Mouse (Mus musculus): ENCODE data around the gene Nckap5l. TPM values are rescaled to one million over a fixed set of nuclear protein-coding genes. Genes with fewer than 3 reads are reported as not detected.
A peak's percentile ranks its signal among the peaks of the same experiment; 100 is the strongest.

Nckap5l gene
- 7.5 and 9.5 TPM in 2 replicates for polyA plus RNA-seq (2015; fragmentation: Nextera tagmentation; extraction: Ambion mirVana)

GRCm38 (mm10) chr15:99457606-99458401 lies at the start of gene Nckap5l:
Gene Nckap5l, minus strand, starts transcription at chr15:99457748.
- WGBS, result under 1% methylated on average over 42 of the region's 45 CpGs
- peak; percentile 97 for ATAC-seq (ENCODE audit: low read depth)

GRCm38 (mm10) chr15:99505324-99506095 lies 48.0 kb upstream of the Nckap5l start:
- ATAC-seq (ENCODE audit: low read depth), result peak; percentile 77
- H3K27me3 ChIP-seq (ENCODE audit: control insufficient read depth, insufficient read depth, low read depth, low read length), result no peaks in the 10 kb centered on the region
- no peak overlapping the region for H3K4me2 ChIP-seq (ENCODE audit: low read depth, low read length)
- WGBS, result 48% methylated on average over 15 of the region's 15 CpGs
- no peaks in the 10 kb centered on the region for H3K36me3 ChIP-seq (ENCODE audit: control insufficient read depth, insufficient read depth, low read length)
- H3K4me3 ChIP-seq (ENCODE audit: low read length), result no peak overlapping the region
- H3K27ac ChIP-seq (ENCODE audit: low read length), result peak overlapping the region; percentile 72
- H3K9ac ChIP-seq (ENCODE audit: low read length), result peak overlapping the region; percentile 34; the same call in 1 of the 2 replicates
- no peaks in the 10 kb centered on the region for H3K9me3 ChIP-seq (ENCODE audit: control insufficient read depth, low read length)
- peaks cover 46% of the 10 kb centered on the region for H3K4me1 ChIP-seq (replicated peaks; ENCODE audit: control insufficient read depth, insufficient read depth, low read length)

More at GRCm38 (mm10) chr15:99457606-99458401, at the start of gene Nckap5l:
- Histone ChIP-seq H3K27ac (ENCODE audit: low read length) (peak within 1 kb of the TSS; percentile 87), H3K4me1 (replicated peaks; ENCODE audit: control insufficient read depth, insufficient read depth, low read length) (peaks cover 32% of the 10 kb centered on the region), H3K9ac (ENCODE audit: low read length) (peak within 1 kb of the TSS; percentile 80), H3K36me3 (ENCODE audit: control insufficient read depth, insufficient read depth, low read length) (no peaks in the 10 kb centered on the region), H3K9me3 (ENCODE audit: control insufficient read depth, low read length) (no peaks in the 10 kb centered on the region), H3K27me3 (ENCODE audit: control insufficient read depth, insufficient read depth, low read depth, low read length) (no peaks in the 10 kb centered on the region), H3K4me3 (ENCODE audit: low read length) (peak within 1 kb of the TSS; percentile 89), H3K4me2 (ENCODE audit: low read depth, low read length) (peak within 1 kb of the TSS; percentile 88)

GRCm38 (mm10) chr15:99503256-99503655 lies 45.7 kb upstream of the Nckap5l start:
- Histone ChIP-seq H3K27me3 (ENCODE audit: control insufficient read depth, insufficient read depth, low read depth, low read length) (no peaks in the 10 kb centered on the region), H3K4me2 (ENCODE audit: low read depth, low read length) (no peak overlapping the region), H3K9ac (ENCODE audit: low read length) (no peak overlapping the region), H3K4me1 (replicated peaks; ENCODE audit: control insufficient read depth, insufficient read depth, low read length) (peaks cover 65% of the 10 kb centered on the region), H3K4me3 (ENCODE audit: low read length) (no peak overlapping the region), H3K9me3 (ENCODE audit: control insufficient read depth, low read length) (no peaks in the 10 kb centered on the region), H3K36me3 (ENCODE audit: control insufficient read depth, insufficient read depth, low read length) (no peaks in the 10 kb centered on the region), H3K27ac (ENCODE audit: low read length) (no peak overlapping the region)
- ATAC-seq (ENCODE audit: low read depth), result no peak
- 66% methylated on average over 5 of the region's 5 CpGs for WGBS

DNA sequence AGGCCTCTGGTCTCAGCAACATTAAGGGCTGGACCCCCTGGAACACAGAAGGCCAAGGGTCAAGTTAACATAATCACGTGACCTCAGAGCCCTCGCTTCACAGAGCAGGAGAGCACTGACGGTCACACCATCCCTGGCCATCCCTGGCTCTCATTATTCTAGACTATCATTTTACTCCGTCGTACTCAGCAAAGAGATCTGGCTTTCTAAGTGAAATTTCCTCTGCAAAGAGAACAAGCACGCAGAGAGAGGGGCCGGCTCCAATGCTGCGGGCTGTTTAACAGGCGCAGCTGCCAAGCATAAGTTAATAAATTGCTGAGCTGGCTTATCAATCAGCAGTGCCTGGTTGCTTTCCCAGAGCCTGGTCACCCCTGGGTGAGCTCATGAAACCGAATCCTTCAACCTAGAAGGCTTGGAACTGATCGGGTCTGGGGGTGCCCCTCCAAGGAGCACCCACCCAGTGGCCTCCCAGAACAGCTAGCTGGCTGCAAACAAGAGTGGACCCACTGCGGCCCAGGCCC lies 44.8 kb upstream of the Nckap5l start:
- Histone ChIP-seq H3K27ac (ENCODE audit: low read length) (peak overlapping the region; percentile 45; the same call in 1 of the 2 replicates), H3K9me3 (ENCODE audit: control insufficient read depth, low read length) (no peaks in the 10 kb centered on the region), H3K4me2 (ENCODE audit: low read depth, low read length) (no peak overlapping the region), H3K27me3 (ENCODE audit: control insufficient read depth, insufficient read depth, low read depth, low read length) (no peaks in the 10 kb centered on the region), H3K9ac (ENCODE audit: low read length) (no peak overlapping the region), H3K36me3 (ENCODE audit: control insufficient read depth, insufficient read depth, low read length) (no peaks in the 10 kb centered on the region), H3K4me3 (ENCODE audit: low read length) (no peak overlapping the region), H3K4me1 (replicated peaks; ENCODE audit: control insufficient read depth, insufficient read depth, low read length) (peaks cover 74% of the 10 kb centered on the region)
- no peak for ATAC-seq (ENCODE audit: low read depth)
- WGBS, result 42% methylated on average over 12 of the region's 12 CpGs

DNA sequence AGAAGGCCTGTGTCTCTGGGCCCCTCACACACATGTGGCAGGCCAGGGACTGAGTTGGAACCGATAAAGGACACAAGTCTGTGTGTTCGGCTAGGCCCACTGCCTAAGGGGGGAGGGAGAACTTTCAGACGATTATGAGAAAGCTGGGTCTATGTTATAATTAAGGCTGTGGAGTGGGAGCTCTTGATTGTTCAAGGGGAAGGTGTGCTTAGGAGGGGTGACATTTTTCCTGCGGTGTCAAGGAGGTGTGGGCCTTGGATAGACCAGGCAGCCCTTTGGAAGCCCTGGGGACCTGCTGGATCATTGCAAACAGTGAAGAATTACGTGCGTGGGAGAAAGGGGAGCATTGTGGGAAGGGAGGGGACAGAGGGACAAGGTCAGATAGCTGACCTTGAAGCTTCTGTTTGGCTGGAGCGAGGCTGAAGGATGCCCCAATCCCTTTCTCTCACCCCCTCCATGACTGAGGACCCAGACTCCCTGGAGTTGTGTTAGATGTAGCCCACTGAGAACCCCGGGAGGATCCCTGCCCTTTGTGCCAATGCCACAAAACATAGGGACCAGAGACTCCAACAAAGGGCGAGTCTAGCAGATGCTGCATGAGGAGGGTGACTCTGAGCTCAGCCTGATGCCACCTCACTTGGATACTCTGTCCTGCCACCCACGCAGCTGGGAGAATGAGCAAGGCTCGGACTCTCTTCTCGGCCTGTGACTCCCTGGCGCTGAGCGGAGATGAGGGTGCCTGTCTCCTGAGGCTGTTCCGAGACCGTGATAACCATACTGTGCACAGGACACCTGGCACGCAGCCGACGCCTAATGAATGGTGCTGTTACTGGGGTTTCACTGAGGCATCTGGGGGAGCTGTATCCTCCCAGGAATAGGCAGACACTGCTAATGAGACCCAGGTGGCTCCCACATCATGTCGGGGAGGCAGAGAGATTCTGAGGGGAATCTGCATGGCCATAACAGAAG lies 44.0 kb upstream of the Nckap5l start:
- H3K27me3 ChIP-seq (ENCODE audit: control insufficient read depth, insufficient read depth, low read depth, low read length), result no peaks in the 10 kb centered on the region
- WGBS, result 67% methylated on average over 20 of the region's 20 CpGs

DNA sequence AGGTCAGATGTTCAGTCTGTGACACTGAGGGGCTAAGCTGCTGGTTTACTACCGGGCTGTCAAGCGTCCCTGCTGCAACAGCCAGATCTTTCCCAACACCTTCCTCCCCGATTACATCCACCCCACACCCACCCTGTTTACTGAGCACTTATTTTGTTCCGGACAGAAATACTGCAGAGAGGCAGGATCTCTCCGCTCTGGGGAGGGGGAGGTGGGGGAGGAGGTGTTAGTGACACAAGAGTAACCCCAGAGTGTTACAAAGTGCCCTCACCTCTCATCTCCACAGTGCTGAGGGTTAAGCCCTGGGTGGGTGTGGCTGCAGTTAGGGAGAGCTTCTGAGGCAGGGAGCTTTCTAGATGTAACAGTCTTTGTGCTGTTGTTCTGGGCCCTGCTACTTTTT lies 42.8 kb upstream of the Nckap5l start:
- Histone ChIP-seq H3K9ac (ENCODE audit: low read length) (no peak overlapping the region), H3K4me2 (ENCODE audit: low read depth, low read length) (no peak overlapping the region), H3K4me3 (ENCODE audit: low read length) (no peak overlapping the region), H3K4me1 (replicated peaks; ENCODE audit: control insufficient read depth, insufficient read depth, low read length) (peaks cover 63% of the 10 kb centered on the region), H3K27ac (ENCODE audit: low read length) (no peak overlapping the region), H3K36me3 (ENCODE audit: control insufficient read depth, insufficient read depth, low read length) (no peaks in the 10 kb centered on the region), H3K9me3 (ENCODE audit: control insufficient read depth, low read length) (no peaks in the 10 kb centered on the region), H3K27me3 (ENCODE audit: control insufficient read depth, insufficient read depth, low read depth, low read length) (no peaks in the 10 kb centered on the region)
- 12% methylated on average over 5 of the region's 5 CpGs for WGBS
- ATAC-seq (ENCODE audit: low read depth), result no peak

More for the DNA sequence above, 44.0 kb upstream of the Nckap5l start:
- ATAC-seq (ENCODE audit: low read depth), result no peak
- peaks cover 75% of the 10 kb centered on the region for H3K4me1 ChIP-seq (replicated peaks; ENCODE audit: control insufficient read depth, insufficient read depth, low read length)
- H3K27ac ChIP-seq (ENCODE audit: low read length), result peak overlapping the region; percentile 45; the same call in 1 of the 2 replicates
- no peaks in the 10 kb centered on the region for H3K9me3 ChIP-seq (ENCODE audit: control insufficient read depth, low read length)
- no peak overlapping the region for H3K9ac ChIP-seq (ENCODE audit: low read length)
- no peak overlapping the region for H3K4me3 ChIP-seq (ENCODE audit: low read length)
- no peak overlapping the region for H3K4me2 ChIP-seq (ENCODE audit: low read depth, low read length)
- H3K36me3 ChIP-seq (ENCODE audit: control insufficient read depth, insufficient read depth, low read length), result no peaks in the 10 kb centered on the region

GRCm38 (mm10) chr15:99499726-99500125 lies 42.2 kb upstream of the Nckap5l start:
- H3K36me3 ChIP-seq (ENCODE audit: control insufficient read depth, insufficient read depth, low read length), result no peaks in the 10 kb centered on the region
- H3K4me3 ChIP-seq (ENCODE audit: low read length), result no peak overlapping the region
- H3K4me1 ChIP-seq (replicated peaks; ENCODE audit: control insufficient read depth, insufficient read depth, low read length), result peaks cover 57% of the 10 kb centered on the region
- H3K9ac ChIP-seq (ENCODE audit: low read length), result no peak overlapping the region
- no peak overlapping the region for H3K4me2 ChIP-seq (ENCODE audit: low read depth, low read length)
- no peak for ATAC-seq (ENCODE audit: low read depth)
- H3K27me3 ChIP-seq (ENCODE audit: control insufficient read depth, insufficient read depth, low read depth, low read length), result no peaks in the 10 kb centered on the region
- peak overlapping the region; percentile 25; the same call in 1 of the 2 replicates for H3K27ac ChIP-seq (ENCODE audit: low read length)
- no peaks in the 10 kb centered on the region for H3K9me3 ChIP-seq (ENCODE audit: control insufficient read depth, low read length)
- WGBS, result 39% methylated on average over 6 of the region's 6 CpGs

GRCm38 (mm10) chr15:99498781-99499180 lies 41.2 kb upstream of the Nckap5l start:
- Histone ChIP-seq H3K4me2 (ENCODE audit: low read depth, low read length) (no peak overlapping the region), H3K27ac (ENCODE audit: low read length) (peak overlapping the region; percentile 86), H3K9ac (ENCODE audit: low read length) (peak overlapping the region; percentile 26)

More at GRCm38 (mm10) chr15:99498781-99499180, 41.2 kb upstream of the Nckap5l start:
- Histone ChIP-seq H3K27me3 (ENCODE audit: control insufficient read depth, insufficient read depth, low read depth, low read length) (no peaks in the 10 kb centered on the region), H3K4me1 (replicated peaks; ENCODE audit: control insufficient read depth, insufficient read depth, low read length) (peaks cover 51% of the 10 kb centered on the region), H3K9me3 (ENCODE audit: control insufficient read depth, low read length) (no peaks in the 10 kb centered on the region), H3K4me3 (ENCODE audit: low read length) (no peak overlapping the region), H3K36me3 (ENCODE audit: control insufficient read depth, insufficient read depth, low read length) (no peaks in the 10 kb centered on the region)
- ATAC-seq (ENCODE audit: low read depth), result peak; percentile 60
- WGBS, result 41% methylated on average over 4 of the region's 4 CpGs

All from lung, embryonic 16.5 days (tissue).